Mouse (Mus musculus) embryonic facial prominence, embryonic 15.5 days (tissue): ENCODE measurements around the gene Lipc. TPM values are rescaled to one million over a fixed set of nuclear protein-coding genes. Genes with fewer than 3 reads are reported as not detected.

ENCODE experiments used
- ATAC-seq: fragments of 200-750 bp; cut with Nextera tagmentation; 2 replicates; pipeline ENCODE4 v1.8.0; 2017; ENCODE audit warnings: low read depth, moderate TSS enrichment; ENCODE audit not compliant: insufficient number of reproducible peaks, low FRiP score, low TSS enrichment
- H3K27ac ChIP-seq: fragments of 300-500 bp; sonication (generic); replicated peaks from 2 replicates; pipeline ENCODE4 v1.5.1; 2015; ENCODE audit warnings: mild to moderate bottlenecking, inconsistent platforms
- H3K27me3 ChIP-seq: fragments of 300-500 bp; sonication (generic); 2 replicates; pipeline ENCODE4 v1.6.1; 2015; ENCODE audit warnings: inconsistent platforms
- H3K36me3 ChIP-seq: fragments of 300-500 bp; sonication (generic); 2 replicates; pipeline ENCODE4 v1.6.1; 2015; ENCODE audit warnings: mild to moderate bottlenecking, inconsistent platforms
- H3K4me1 ChIP-seq: fragments of 300-500 bp; sonication (generic); 2 replicates; pipeline ENCODE4 v1.6.1; 2015; ENCODE audit warnings: inconsistent platforms
- H3K4me2 ChIP-seq: fragments of 300-500 bp; sonication (generic); replicated peaks from 2 replicates; pipeline ENCODE4 v1.6.1; 2015; ENCODE audit warnings: mild to moderate bottlenecking, inconsistent platforms
- H3K4me3 ChIP-seq: fragments of 300-500 bp; sonication (generic); replicated peaks from 2 replicates; pipeline ENCODE4 v1.5.1; 2015; ENCODE audit warnings: mild to moderate bottlenecking, inconsistent platforms
- H3K9ac ChIP-seq: fragments of 300-500 bp; sonication (generic); 2 replicates; pipeline ENCODE4 v1.6.1; 2015; ENCODE audit warnings: inconsistent platforms
- H3K9me3 ChIP-seq: fragments of 300-500 bp; sonication (generic); replicated peaks from 2 replicates; pipeline ENCODE4 v1.6.1; 2016; ENCODE audit warnings: inconsistent platforms
- WGBS: fragments of 180-500 bp; shearing (Covaris S2); methylation state at CpG from one replicate; pipeline ENCODE4 v1.1.7; 2015; 5-methylcytosine and 5-hydroxymethylcytosine counted together
- microRNA-seq: library from miRNA; unstranded; fragments of <30 nt; microRNA quantifications from one replicate; pipeline ENCODE4, GENCODE M21; 2016; ENCODE audit warnings: borderline number of aligned reads
- polyA plus RNA-seq: library from polyadenylated mRNA; unstranded; fragments of >200 nt; fragmentation: Nextera tagmentation; extraction: Ambion mirVana; gene quantifications from 2 replicates; pipeline ENCODE4 v1.2.1, GENCODE M21; 2015

The Lipc gene
- polyA plus RNA-seq, 1 experiment from 2014 or later: 1.1 TPM

- ATAC-seq: no peak
- H3K27ac ChIP-seq: no peak overlapping the region
- H3K27me3 ChIP-seq: no peaks in the 10 kb centered on the region
- H3K4me1 ChIP-seq: no peaks in the 10 kb centered on the region
- no peak overlapping the region for H3K4me3 ChIP-seq
- H3K36me3 ChIP-seq: peaks cover 40% of the 10 kb centered on the region
- H3K9me3 ChIP-seq: no peaks in the 10 kb centered on the region
- no peak overlapping the region for H3K4me2 ChIP-seq
- WGBS: 77% methylated on average over 5 of the region's 5 CpGs
- H3K9ac ChIP-seq: no peak overlapping the region
These were observed 191.1 kb downstream of the Lipc start for GRCm38 (mm10) chr9:70760974-70761373.

- H3K4me2 ChIP-seq: no peak overlapping the region
- no peak for ATAC-seq
- H3K4me3 ChIP-seq: no peak overlapping the region
- H3K36me3 ChIP-seq: peaks cover 33% of the 10 kb centered on the region
- WGBS: 82% methylated on average over 3 of the region's 3 CpGs
- H3K27ac ChIP-seq: no peak overlapping the region
- no peak overlapping the region for H3K9ac ChIP-seq
- H3K27me3 ChIP-seq: no peaks in the 10 kb centered on the region
- H3K9me3 ChIP-seq: no peaks in the 10 kb centered on the region
- H3K4me1 ChIP-seq: no peaks in the 10 kb centered on the region
These were observed 200.4 kb downstream of the Lipc start for GRCm38 (mm10) chr9:70751504-70752222.

Small RNAs within 50 kb of the gene (microRNA-seq; reads per million reads assigned to microRNA genes)
- gene Gm25149: not detected

Other genes with a start within 250 kb of the Lipc start
- gene Aqp9, start 216.5 kb upstream of the Lipc start, polyA plus RNA-seq: 1.3 and 1.5 TPM in 2 replicates